Comparison of ENCODE assay signal across 16 mouse cellular contexts in genomic region chr13:98135890-98136555, GRCm38 (mm10).
DNase-seq lines count a peak whose midpoint lies in the region; ATAC-seq and TF ChIP-seq lines count a peak whose summit lies in the region.
"Had no signal": no experiment of that assay in that cellular context is flagged by ENCODE, and none has a peak within 500 bp of the region (broad histone marks: within the 10 kb centered on the region; RNA-seq: fewer than 3 reads in every experiment).

No protein-coding gene starts in this region.

- H3K4me2 ChIP-seq in forebrain, embryonic 15.5 days (replicated peaks): no peak overlapping the region
- H3K4me2 ChIP-seq: heart, embryonic 11.5 days; hindbrain, embryonic 15.5 days; lung, embryonic 15.5 days; midbrain, embryonic 13.5 days; neural tube, embryonic 12.5 days had no signal

- ATAC-seq in forebrain, embryonic 15.5 days (replicated peaks): no peak
- ATAC-seq in megakaryocyte progenitor cell, adult 5-6 weeks (replicated peaks; ENCODE audit: poor library complexity): peak; percentile 67
- ATAC-seq: midbrain, embryonic 13.5 days had no signal

- no peaks in the 10 kb centered on the region for H3K27me3 ChIP-seq in forebrain, embryonic 10.5 days (ENCODE audit: poor library complexity, severe bottlenecking)
- no peaks in the 10 kb centered on the region for H3K27me3 ChIP-seq in forebrain, embryonic 15.5 days
- no peaks in the 10 kb centered on the region for H3K27me3 ChIP-seq in embryonic facial prominence, embryonic 10.5 days (replicated peaks; ENCODE audit: low read depth, poor library complexity, severe bottlenecking)
- H3K27me3 ChIP-seq: hindbrain, embryonic 15.5 days; lung, embryonic 15.5 days; midbrain, embryonic 13.5 days; neural tube, embryonic 12.5 days had no signal

- H3K9ac ChIP-seq in forebrain, embryonic 15.5 days (replicated peaks): no peak overlapping the region
- H3K9ac ChIP-seq: hindbrain, embryonic 15.5 days; lung, embryonic 15.5 days; midbrain, embryonic 13.5 days; neural tube, embryonic 12.5 days had no signal

- DNase-seq in forebrain, embryonic 10.5 days (ENCODE audit: extremely low spot score, low spot score): no peak
- no peak for DNase-seq in layer of hippocampus, adult 2 months (ENCODE audit: low spot score in 2 of 2)
- no peak for DNase-seq in layer of hippocampus, postnatal 36 days
- DNase-seq in embryonic facial prominence, embryonic 10.5 days (ENCODE audit: low spot score): peak; percentile 38
- no peak for DNase-seq in urinary bladder, postnatal 36 days (ENCODE audit: low spot score in 2 of 2)
- no peak for DNase-seq in thymus, postnatal 14 days
- DNase-seq: cerebellum, adult 8-10 months; kidney, postnatal 25 days; liver had no signal

- WGBS in forebrain, embryonic 10.5 days: 51% methylated on average over 12 of the region's 12 CpGs
- WGBS in forebrain, embryonic 15.5 days: 53% methylated on average over 12 of the region's 12 CpGs
- WGBS in embryonic facial prominence, embryonic 10.5 days: 39% methylated on average over 12 of the region's 12 CpGs

- TF ChIP-seq CTCF in layer of hippocampus, adult 2 months (conservative IDR thresholded peaks at IDR 0.05): no peak

- peak overlapping the region; percentile 21; the same call in 1 of the 2 replicates for H3K27ac ChIP-seq in forebrain, embryonic 10.5 days
- H3K27ac ChIP-seq in forebrain, embryonic 15.5 days (replicated peaks): no peak overlapping the region
- peak overlapping the region; percentile 72 for H3K27ac ChIP-seq in layer of hippocampus, adult 2 months
- peak overlapping the region; percentile 49 for H3K27ac ChIP-seq in embryonic facial prominence, embryonic 10.5 days (replicated peaks)
- H3K27ac ChIP-seq: hindbrain, embryonic 15.5 days; lung, embryonic 15.5 days; midbrain, embryonic 13.5 days; neural tube, embryonic 12.5 days had no signal

- H3K4me1 ChIP-seq in forebrain, embryonic 10.5 days: peaks cover 25% of the 10 kb centered on the region
- peaks cover 6% of the 10 kb centered on the region; the same call in 1 of the 2 replicates for H3K4me1 ChIP-seq in forebrain, embryonic 15.5 days
- peaks cover 39% of the 10 kb centered on the region for H3K4me1 ChIP-seq in embryonic facial prominence, embryonic 10.5 days

- no peaks in the 10 kb centered on the region for H3K36me3 ChIP-seq in forebrain, embryonic 10.5 days (replicated peaks)
- H3K36me3 ChIP-seq in forebrain, embryonic 15.5 days: no peaks in the 10 kb centered on the region
- H3K36me3 ChIP-seq in embryonic facial prominence, embryonic 10.5 days (replicated peaks): no peaks in the 10 kb centered on the region
- H3K36me3 ChIP-seq: hindbrain, embryonic 15.5 days; lung, embryonic 15.5 days; midbrain, embryonic 13.5 days; neural tube, embryonic 12.5 days had no signal

- no peaks in the 10 kb centered on the region for H3K9me3 ChIP-seq in forebrain, embryonic 10.5 days
- no peaks in the 10 kb centered on the region for H3K9me3 ChIP-seq in forebrain, embryonic 15.5 days
- no peaks in the 10 kb centered on the region for H3K9me3 ChIP-seq in embryonic facial prominence, embryonic 10.5 days
- H3K9me3 ChIP-seq: hindbrain, embryonic 15.5 days; lung, embryonic 15.5 days; midbrain, embryonic 13.5 days; neural tube, embryonic 12.5 days had no signal

- H3K4me3 ChIP-seq in forebrain, embryonic 10.5 days: no peak overlapping the region
- no peak overlapping the region for H3K4me3 ChIP-seq in forebrain, embryonic 15.5 days
- H3K4me3 ChIP-seq in layer of hippocampus, adult 2 months: no peak overlapping the region
- no peak overlapping the region for H3K4me3 ChIP-seq in embryonic facial prominence, embryonic 10.5 days
- H3K4me3 ChIP-seq: hindbrain, embryonic 15.5 days; lung, embryonic 15.5 days; midbrain, embryonic 13.5 days; neural tube, embryonic 12.5 days had no signal
